Mouse (Mus musculus): ENCODE measurements around the gene Zcchc8.

- TF ChIP-seq POLR2A (IDR thresholded peaks at IDR 0.05; ENCODE audit: low read depth, low read length) = no peak
- no peak for TF ChIP-seq CTCF (IDR thresholded peaks at IDR 0.05; ENCODE audit: extremely low read depth, insufficient read length, insufficient replicate concordance, low read depth, low read length)
Measured at GRCm38 (mm10) chr5:123653287-123653801, 67.6 kb downstream of the Zcchc8 start.
